Mouse (Mus musculus): Measurements from ENCODE around the gene Ubn2.
A peak's percentile ranks its signal among the peaks of the same experiment; 100 is the strongest.
"Not testable (repeated sequence)": the region's sequence is repeated elsewhere in the genome, so short reads cannot be mapped to it uniquely, and the experiment has no call there.

The Ubn2 gene

GRCm38 (mm10) chr6:38433261-38434033 is at the start of gene Ubn2:
Gene Ubn2, plus strand, starts transcription at chr6:38433950.
- peak; percentile 99 for DNase-seq

- DNase-seq: peak; percentile 48
These were observed 44.1 kb upstream of the Ubn2 start for GRCm38 (mm10) chr6:38389671-38390070.

GRCm38 (mm10) chr6:38432457-38432856 is 1.3 kb upstream of the Ubn2 start:
- peak; percentile 11 for DNase-seq

- peak; percentile 69 for DNase-seq
These were observed 589 bp downstream of the Ubn2 start for GRCm38 (mm10) chr6:38434055-38435023.

GRCm38 (mm10) chr6:38443842-38444241 is 10.1 kb downstream of the Ubn2 start:
- no peak for DNase-seq

GRCm38 (mm10) chr6:38448295-38448694 is 14.5 kb downstream of the Ubn2 start:
- no peak for DNase-seq

- no peak for DNase-seq
These were observed 19.3 kb downstream of the Ubn2 start for GRCm38 (mm10) chr6:38453049-38453448.

GRCm38 (mm10) chr6:38456425-38456824 is 22.7 kb downstream of the Ubn2 start:
- not testable (repeated sequence) for DNase-seq

- DNase-seq: no peak
These were observed 24.3 kb downstream of the Ubn2 start for GRCm38 (mm10) chr6:38458075-38458474.

GRCm38 (mm10) chr6:38469591-38469990 is 35.8 kb downstream of the Ubn2 start:
- peak; percentile 12 for DNase-seq

GRCm38 (mm10) chr6:38481694-38482371 is 48.1 kb downstream of the Ubn2 start:
- DNase-seq: no peak

GRCm38 (mm10) chr6:38492550-38492949 is 58.8 kb downstream of the Ubn2 start:
- DNase-seq: peak; percentile 77

GRCm38 (mm10) chr6:38495641-38496040 is 61.9 kb downstream of the Ubn2 start:
- no peak for DNase-seq

GRCm38 (mm10) chr6:38512096-38512495 is 78.3 kb downstream of the Ubn2 start:
- DNase-seq: no peak

GRCm38 (mm10) chr6:38512830-38513229 is 79.1 kb downstream of the Ubn2 start:
- DNase-seq: peak; percentile 58

GRCm38 (mm10) chr6:38515201-38515600 is 81.5 kb downstream of the Ubn2 start:
- no peak for DNase-seq

- peak; percentile 61 for DNase-seq
These were observed 90.1 kb downstream of the Ubn2 start for GRCm38 (mm10) chr6:38523851-38524250.

- DNase-seq: peak; percentile 40
These were observed 97.6 kb downstream of the Ubn2 start for GRCm38 (mm10) chr6:38531211-38531820.

GRCm38 (mm10) chr6:38532500-38533420 is 99.0 kb downstream of the Ubn2 start:
- DNase-seq: peak; percentile 61

GRCm38 (mm10) chr6:38533428-38534405 is 100.0 kb downstream of the Ubn2 start, which contains the start of gene Fmc1:
Gene Fmc1, plus strand, starts transcription at chr6:38533502.
- DNase-seq: peak; percentile 97
